Mouse (Mus musculus): ENCODE data around the gene Rnase2b. TPM values are rescaled to one million over a fixed set of nuclear protein-coding genes. Genes with fewer than 3 reads are reported as not detected.

Rnase2b gene
- polyA plus RNA-seq, 1 experiment from 2014 or later, result not detected

DNA sequence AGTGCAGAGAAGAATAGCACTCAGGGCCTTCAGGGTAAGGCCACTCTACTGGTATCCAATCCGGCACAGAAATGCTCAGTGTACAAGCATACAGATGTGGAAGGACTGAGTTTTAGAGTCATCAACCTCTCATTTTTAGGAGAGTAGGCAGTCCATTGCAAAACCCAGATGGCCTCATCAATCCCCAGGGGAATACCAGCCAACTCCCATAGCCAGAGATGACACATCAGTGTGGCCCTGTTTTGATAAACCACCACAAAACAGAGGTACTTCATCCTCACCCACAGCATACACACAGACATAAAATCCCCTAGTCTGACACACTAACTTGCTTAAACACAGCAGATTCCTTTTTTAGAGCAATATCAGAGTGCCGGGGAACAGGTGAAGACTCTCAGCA is 38.4 kb downstream of the Rnase2b start:
- Histone ChIP-seq H3K4me1 (ENCODE audit: control insufficient read depth, insufficient read depth, low read length) (no peaks in the 10 kb centered on the region), H3K9me3 (replicated peaks; ENCODE audit: control insufficient read depth, low read length) (no peaks in the 10 kb centered on the region), H3K4me3 (ENCODE audit: low read depth, low read length) (no peak overlapping the region), H3K27ac (ENCODE audit: low read depth, low read length) (no peak overlapping the region), H3K9ac (ENCODE audit: low read length) (no peak overlapping the region), H3K4me2 (ENCODE audit: low read length) (no peak overlapping the region), H3K36me3 (ENCODE audit: control insufficient read depth, insufficient read depth, low read length) (no peaks in the 10 kb centered on the region), H3K27me3 (replicated peaks; ENCODE audit: control insufficient read depth, insufficient read depth, low read length) (no peaks in the 10 kb centered on the region)
- WGBS, result 90% methylated on average over 2 of the region's 2 CpGs
- ATAC-seq, result no peak
- DNase-seq (ENCODE audit: low spot score), result no peak

DNA sequence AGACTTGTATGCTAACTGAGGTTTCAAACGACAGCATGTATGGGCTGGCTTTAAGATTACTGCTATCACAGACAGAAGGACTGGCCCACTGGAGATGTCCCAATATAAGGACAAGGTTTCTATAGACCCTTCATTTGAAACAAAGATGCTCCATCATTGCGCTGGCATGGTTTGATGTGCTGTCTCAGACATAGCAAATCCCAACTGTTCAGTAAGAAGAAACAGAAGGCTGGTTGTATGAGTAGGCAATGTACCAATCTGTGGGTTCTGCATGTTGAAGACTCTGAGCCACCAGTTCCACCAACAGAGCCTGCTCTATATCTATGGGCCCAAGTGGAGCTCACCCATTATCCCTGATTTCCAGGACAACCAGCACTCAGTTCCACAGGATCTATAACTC is 41.1 kb downstream of the Rnase2b start, which contains the start of gene Ear14:
TSS of gene Ear14 (plus strand) at position 277 of the 400 bp plus-strand sequence.
- H3K9ac ChIP-seq (ENCODE audit: low read length), result no peak within 1 kb of the TSS

More for the DNA sequence above, 41.1 kb downstream of the Rnase2b start, which contains the start of gene Ear14:
- no peaks in the 10 kb centered on the region for H3K9me3 ChIP-seq (replicated peaks; ENCODE audit: control insufficient read depth, low read length)
- ATAC-seq, result no peak
- H3K36me3 ChIP-seq (ENCODE audit: control insufficient read depth, insufficient read depth, low read length), result no peaks in the 10 kb centered on the region
- H3K4me2 ChIP-seq (ENCODE audit: low read length), result no peak within 1 kb of the TSS
- no peaks in the 10 kb centered on the region for H3K4me1 ChIP-seq (ENCODE audit: control insufficient read depth, insufficient read depth, low read length)
- WGBS, result 84% methylated on average over 2 of the region's 2 CpGs
- no peaks in the 10 kb centered on the region for H3K27me3 ChIP-seq (replicated peaks; ENCODE audit: control insufficient read depth, insufficient read depth, low read length)
- H3K27ac ChIP-seq (ENCODE audit: low read depth, low read length), result no peak within 1 kb of the TSS
- no peak within 1 kb of the TSS for H3K4me3 ChIP-seq (ENCODE audit: low read depth, low read length)
- DNase-seq (ENCODE audit: low spot score), result no peak

Other genes with a start within 250 kb of the Rnase2b start
- 160 and 180 TPM in 2 replicates for gene Osgep, start 237.4 kb upstream of the Rnase2b start, polyA plus RNA-seq (2014; fragmentation: Nextera tagmentation; extraction: Ambion mirVana)
- gene Apex1, start 237.3 kb upstream of the Rnase2b start, polyA plus RNA-seq (2014; fragmentation: Nextera tagmentation; extraction: Ambion mirVana), result 322 and 355 TPM in 2 replicates
- 81.4 and 86.0 TPM in 2 replicates for gene Pip4p1, start 231.4 kb upstream of the Rnase2b start, polyA plus RNA-seq (2014; fragmentation: Nextera tagmentation; extraction: Ambion mirVana)
- 20.5 and 28.2 TPM in 2 replicates for gene Pnp, start 231.2 kb upstream of the Rnase2b start, polyA plus RNA-seq (2014; fragmentation: Nextera tagmentation; extraction: Ambion mirVana)
- 2.5 TPM in 1 of 2 replicates, not detected in the other for gene Gm49342, start 217.7 kb upstream of the Rnase2b start, polyA plus RNA-seq (2014; fragmentation: Nextera tagmentation; extraction: Ambion mirVana)
- 0.46 and 0.69 TPM in 2 replicates for gene Pnp2, start 206.3 kb upstream of the Rnase2b start, polyA plus RNA-seq (2014; fragmentation: Nextera tagmentation; extraction: Ambion mirVana)
- not detected in 2 replicates for gene Rnase10, start 154.5 kb upstream of the Rnase2b start, polyA plus RNA-seq (2014; fragmentation: Nextera tagmentation; extraction: Ambion mirVana)
- gene Rnase9, start 120.4 kb upstream of the Rnase2b start, polyA plus RNA-seq (2014; fragmentation: Nextera tagmentation; extraction: Ambion mirVana), result not detected in 2 replicates
- gene Rnase11, start 112.1 kb upstream of the Rnase2b start, polyA plus RNA-seq (2014; fragmentation: Nextera tagmentation; extraction: Ambion mirVana), result not detected in 2 replicates
- not detected in 2 replicates for gene Rnase12, start 104.6 kb upstream of the Rnase2b start, polyA plus RNA-seq (2014; fragmentation: Nextera tagmentation; extraction: Ambion mirVana)
- gene Olfr750, start 87.8 kb upstream of the Rnase2b start, polyA plus RNA-seq (2014; fragmentation: Nextera tagmentation; extraction: Ambion mirVana), result not detected in 2 replicates
- gene Rnase4, start 71.2 kb upstream of the Rnase2b start, polyA plus RNA-seq (2014; fragmentation: Nextera tagmentation; extraction: Ambion mirVana), result 11.5 and 14.2 TPM in 2 replicates
- gene Ang, start 71.1 kb upstream of the Rnase2b start, polyA plus RNA-seq (2014; fragmentation: Nextera tagmentation; extraction: Ambion mirVana), result 2.2 and 2.8 TPM in 2 replicates
- not detected in 2 replicates for gene Eddm3b, start 47.8 kb upstream of the Rnase2b start, polyA plus RNA-seq (2014; fragmentation: Nextera tagmentation; extraction: Ambion mirVana)
- 0.33 and 1.3 TPM in 2 replicates for gene Rnase6, start 38.4 kb upstream of the Rnase2b start, polyA plus RNA-seq (2014; fragmentation: Nextera tagmentation; extraction: Ambion mirVana)
- 0.18 TPM in 1 of 2 replicates, not detected in the other for gene Rnase1, start 15.5 kb upstream of the Rnase2b start, polyA plus RNA-seq (2014; fragmentation: Nextera tagmentation; extraction: Ambion mirVana)
- not detected in 2 replicates for gene Ang2, start 36.9 kb downstream of the Rnase2b start, polyA plus RNA-seq (2014; fragmentation: Nextera tagmentation; extraction: Ambion mirVana)
- gene Ear14, start 41.1 kb downstream of the Rnase2b start, polyA plus RNA-seq (2014; fragmentation: Nextera tagmentation; extraction: Ambion mirVana), result not detected in 2 replicates
- not detected in 2 replicates for gene Rnase2a, start 93.9 kb downstream of the Rnase2b start, polyA plus RNA-seq (2014; fragmentation: Nextera tagmentation; extraction: Ambion mirVana)
- not detected in 2 replicates for gene Gm7247, start 199.5 kb downstream of the Rnase2b start, polyA plus RNA-seq (2014; fragmentation: Nextera tagmentation; extraction: Ambion mirVana)
- gene Vmn2r88, start 248.6 kb downstream of the Rnase2b start, polyA plus RNA-seq (2014; fragmentation: Nextera tagmentation; extraction: Ambion mirVana), result not detected in 2 replicates

All from forebrain, embryonic 14.5 days (tissue).